In the genomic region with DNA sequence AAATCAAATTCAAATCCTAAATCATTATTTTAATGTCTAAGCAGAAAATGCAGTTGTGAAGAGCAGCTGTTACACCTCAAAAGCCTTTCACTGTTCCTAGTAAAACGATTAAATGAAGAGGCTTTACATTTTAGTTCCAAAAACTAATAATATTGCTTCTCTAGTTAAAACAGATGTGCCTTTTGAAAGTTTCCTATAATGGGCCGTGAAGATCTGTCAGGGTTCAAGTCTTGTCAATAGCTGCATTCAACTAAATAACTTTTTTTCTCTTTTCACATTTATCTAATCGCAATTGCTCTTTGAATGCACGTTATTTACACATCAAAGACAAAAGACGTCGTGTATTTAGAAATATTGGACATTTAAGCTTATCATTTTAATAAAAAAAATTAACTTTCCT, we compare ENCODE assay signal across 9 mouse cellular contexts. TPM values are rescaled to one million over a fixed set of nuclear protein-coding genes. Genes with fewer than 3 reads are reported as not detected.
DNase-seq lines count a peak whose midpoint lies in the region; ATAC-seq lines count a peak whose summit lies in the region.
"Had no signal": no experiment of that assay in that cellular context is flagged by ENCODE, and none has a peak within 500 bp of the region (broad histone marks: within the 10 kb centered on the region; RNA-seq: fewer than 3 reads in every experiment).

No protein-coding gene starts in this region.

- no peaks in the 10 kb centered on the region for H3K9me3 ChIP-seq in erythroblast, embryonic 14.5 days (ENCODE audit: control insufficient read depth, low read length)
- no peaks in the 10 kb centered on the region for H3K9me3 ChIP-seq in neural tube, embryonic 11.5 days (ENCODE audit: control insufficient read depth, low read length)
- H3K9me3 ChIP-seq in limb, embryonic 15.5 days, result no peaks in the 10 kb centered on the region
- no peaks in the 10 kb centered on the region for H3K9me3 ChIP-seq in stomach, embryonic 15.5 days

- peak overlapping the region; percentile 97 for H3K4me3 ChIP-seq in erythroblast, embryonic 14.5 days (replicated peaks)
- H3K4me3 ChIP-seq in neural tube, embryonic 11.5 days (ENCODE audit: low read depth, low read length), result peak overlapping the region; percentile 89
- H3K4me3 ChIP-seq in limb, embryonic 15.5 days, result peak overlapping the region; percentile 89
- no peak overlapping the region for H3K4me3 ChIP-seq in stomach, embryonic 15.5 days (replicated peaks)

- H3K4me1 ChIP-seq in erythroblast, embryonic 14.5 days (ENCODE audit: control insufficient read depth), result peaks cover 29% of the 10 kb centered on the region
- H3K4me1 ChIP-seq in neural tube, embryonic 11.5 days (ENCODE audit: control insufficient read depth, insufficient read depth, low read length), result peaks cover 7% of the 10 kb centered on the region
- H3K4me1 ChIP-seq in limb, embryonic 15.5 days, result peaks cover 7% of the 10 kb centered on the region
- H3K4me1 ChIP-seq in stomach, embryonic 15.5 days, result peaks cover 4% of the 10 kb centered on the region; the same call in 1 of the 2 replicates

- peak overlapping the region; percentile 53 for H3K4me2 ChIP-seq in neural tube, embryonic 11.5 days (ENCODE audit: low read depth)
- peak overlapping the region; percentile 40 for H3K4me2 ChIP-seq in limb, embryonic 15.5 days
- peak overlapping the region; percentile 54; the same call in 1 of the 2 replicates for H3K4me2 ChIP-seq in stomach, embryonic 15.5 days

- peak overlapping the region; percentile 100 for H3K27ac ChIP-seq in neural tube, embryonic 11.5 days (ENCODE audit: low read depth, low read length)
- peak overlapping the region; percentile 100; the same call in 1 of the 2 replicates for H3K27ac ChIP-seq in limb, embryonic 15.5 days
- H3K27ac ChIP-seq in stomach, embryonic 15.5 days, result peak overlapping the region; percentile 57; the same call in 1 of the 2 replicates

- no peak for DNase-seq in neural tube, embryonic 11.5 days (ENCODE audit: low spot score)
- no peak for DNase-seq in neural tube, embryonic 10.5 days (ENCODE audit: extremely low spot score, low spot score)
- no peak for DNase-seq in adipocyte (ENCODE audit: low spot score)
- DNase-seq: heart, adult 18-20 months had no signal

- peaks cover 2% of the 10 kb centered on the region; the same call in 1 of the 2 replicates for H3K36me3 ChIP-seq in erythroblast, embryonic 14.5 days (ENCODE audit: control insufficient read depth)
- no peaks in the 10 kb centered on the region for H3K36me3 ChIP-seq in neural tube, embryonic 11.5 days (ENCODE audit: control insufficient read depth, insufficient read depth, low read length)
- H3K36me3 ChIP-seq in limb, embryonic 15.5 days, result no peaks in the 10 kb centered on the region
- H3K36me3 ChIP-seq in stomach, embryonic 15.5 days, result no peaks in the 10 kb centered on the region

- WGBS in neural tube, embryonic 11.5 days, result 18% methylated on average over 6 of the region's 6 CpGs
- 16% methylated on average over 6 of the region's 6 CpGs for WGBS in limb, embryonic 15.5 days
- whole genome bisulfite sequencing in stomach, embryonic 15.5 days, result 7% methylated on average over 6 of the region's 6 CpGs

- ATAC-seq in erythroblast, adult 5-6 weeks (replicated peaks; ENCODE audit: low FRiP score, poor library complexity, severe bottlenecking), result no peak
- ATAC-seq in neural tube, embryonic 11.5 days (ENCODE audit: insufficient read depth, low FRiP score, low TSS enrichment), result no peak
- ATAC-seq in limb, embryonic 15.5 days (ENCODE audit: insufficient number of reproducible peaks, low FRiP score, low TSS enrichment, low read depth), result no peak
- ATAC-seq in stomach, embryonic 15.5 days (ENCODE audit: insufficient read depth, low FRiP score, low read depth), result no peak
- ATAC-seq in granulocyte monocyte progenitor cell, adult 5-6 weeks (replicated peaks; ENCODE audit: poor library complexity, severe bottlenecking), result no peak

- H3K27me3 ChIP-seq in erythroblast, embryonic 14.5 days (ENCODE audit: control insufficient read depth), result no peaks in the 10 kb centered on the region
- H3K27me3 ChIP-seq in neural tube, embryonic 11.5 days (ENCODE audit: control insufficient read depth, insufficient read depth, low read length), result no peaks in the 10 kb centered on the region
- no peaks in the 10 kb centered on the region for H3K27me3 ChIP-seq in limb, embryonic 15.5 days
- no peaks in the 10 kb centered on the region for H3K27me3 ChIP-seq in stomach, embryonic 15.5 days (replicated peaks)

- no peak overlapping the region for H3K9ac ChIP-seq in neural tube, embryonic 11.5 days (ENCODE audit: low read length)
- H3K9ac ChIP-seq in limb, embryonic 15.5 days, result no peak overlapping the region
- no peak overlapping the region for H3K9ac ChIP-seq in stomach, embryonic 15.5 days

RNA-seq across cellular contexts. Expression of a gene that starts 1.0 kb away (rescaled TPM):
- polyA plus RNA-seq in erythroblast, embryonic 14.5 days (2012), result 0.17 and 0.26 TPM in 2 replicates
- total RNA-seq in erythroblast, adult 5-6 weeks (2015; ENCODE audit: low replicate concordance), result 4.0 and 6.3 TPM in 2 replicates
- total RNA-seq in erythroblast, adult 5-6 weeks (2017; ENCODE audit: low replicate concordance), result 1.3 and 5.2 TPM in 2 replicates
- polyA plus RNA-seq in neural tube, embryonic 11.5 days (2014; fragmentation: Nextera tagmentation; extraction: Ambion mirVana), result 1.5 and 1.6 TPM in 2 replicates
- 2.0 and 2.1 TPM in 2 replicates for polyA plus RNA-seq in limb, embryonic 15.5 days (2015; fragmentation: Nextera tagmentation; extraction: Ambion mirVana)
- polyA plus RNA-seq in stomach, embryonic 15.5 days (2015; fragmentation: Nextera tagmentation; extraction: Ambion mirVana), result 1.7 and 2.2 TPM in 2 replicates
- total RNA-seq in granulocyte monocyte progenitor cell, adult 5-6 weeks (2014; fragmentation: Nextera tagmentation), result 0.82 and 3.7 TPM in 2 replicates
- 1.9 TPM in 2 replicates for total RNA-seq in granulocyte monocyte progenitor cell, adult 5-6 weeks (2017)

RNA-seq across cellular contexts. Expression of a gene that starts 1.3 kb away (rescaled TPM):
- polyA plus RNA-seq in erythroblast, embryonic 14.5 days (2012), result 0.26 and 0.27 TPM in 2 replicates
- total RNA-seq in erythroblast, adult 5-6 weeks (2015; ENCODE audit: low replicate concordance), result 1.5 TPM in 1 of 2 replicates, not detected in the other
- total RNA-seq in erythroblast, adult 5-6 weeks (2017; ENCODE audit: low replicate concordance), result 1.4 TPM in 1 of 2 replicates, not detected in the other
- 15.8 and 17.9 TPM in 2 replicates for polyA plus RNA-seq in neural tube, embryonic 11.5 days (2014; fragmentation: Nextera tagmentation; extraction: Ambion mirVana)
- 12.7 and 14.8 TPM in 2 replicates for polyA plus RNA-seq in limb, embryonic 15.5 days (2015; fragmentation: Nextera tagmentation; extraction: Ambion mirVana)
- 15.2 and 15.4 TPM in 2 replicates for polyA plus RNA-seq in stomach, embryonic 15.5 days (2015; fragmentation: Nextera tagmentation; extraction: Ambion mirVana)
- total RNA-seq in granulocyte monocyte progenitor cell, adult 5-6 weeks (2014; fragmentation: Nextera tagmentation), result 2.8 and 7.7 TPM in 2 replicates
- 4.0 and 10.5 TPM in 2 replicates for total RNA-seq in granulocyte monocyte progenitor cell, adult 5-6 weeks (2017)

RNA-seq across cellular contexts. Expression of a gene that starts 22.4 kb away (rescaled TPM):
- polyA plus RNA-seq in erythroblast, embryonic 14.5 days (2012), result not detected in 2 replicates
- 0.58 and 2.9 TPM in 2 replicates for total RNA-seq in erythroblast, adult 5-6 weeks (2015; ENCODE audit: low replicate concordance)
- 0.70 and 0.94 TPM in 2 replicates for total RNA-seq in erythroblast, adult 5-6 weeks (2017; ENCODE audit: low replicate concordance)
- 9.1 and 9.9 TPM in 2 replicates for polyA plus RNA-seq in neural tube, embryonic 11.5 days (2014; fragmentation: Nextera tagmentation; extraction: Ambion mirVana)
- 5.2 and 6.4 TPM in 2 replicates for polyA plus RNA-seq in limb, embryonic 15.5 days (2015; fragmentation: Nextera tagmentation; extraction: Ambion mirVana)
- 6.1 and 6.6 TPM in 2 replicates for polyA plus RNA-seq in stomach, embryonic 15.5 days (2015; fragmentation: Nextera tagmentation; extraction: Ambion mirVana)
- 10.5 and 15.4 TPM in 2 replicates for total RNA-seq in granulocyte monocyte progenitor cell, adult 5-6 weeks (2014; fragmentation: Nextera tagmentation)
- 9.9 and 19.1 TPM in 2 replicates for total RNA-seq in granulocyte monocyte progenitor cell, adult 5-6 weeks (2017)

Comparison
In these comparisons a context has a peak if more than half of its experiments do, and no peak if none do; other contexts are left out.
1. RNA of a gene that starts 1.3 kb away (polyA plus RNA-seq): 15.8 to 17.9 TPM in neural tube, embryonic 11.5 days, 15.2 to 15.4 TPM in stomach, embryonic 15.5 days and 12.7 to 14.8 TPM in limb, embryonic 15.5 days; 0.26 to 0.27 TPM in erythroblast, embryonic 14.5 days; every median in the first group is over 10 times any median in the second.
2. Peak in every context shown above with its lines, with median percentiles within 50 percentile points of each other: H3K27ac ChIP-seq and H3K4me2 ChIP-seq.